Mouse (Mus musculus): ENCODE measurements at regions not wholly inside any gene's neighbourhood (a gene's known extent, or its start where the extent isn't known, plus 50 kb on each side); places are given as distances from the start of the nearest gene placed in this dataset.

DNA sequence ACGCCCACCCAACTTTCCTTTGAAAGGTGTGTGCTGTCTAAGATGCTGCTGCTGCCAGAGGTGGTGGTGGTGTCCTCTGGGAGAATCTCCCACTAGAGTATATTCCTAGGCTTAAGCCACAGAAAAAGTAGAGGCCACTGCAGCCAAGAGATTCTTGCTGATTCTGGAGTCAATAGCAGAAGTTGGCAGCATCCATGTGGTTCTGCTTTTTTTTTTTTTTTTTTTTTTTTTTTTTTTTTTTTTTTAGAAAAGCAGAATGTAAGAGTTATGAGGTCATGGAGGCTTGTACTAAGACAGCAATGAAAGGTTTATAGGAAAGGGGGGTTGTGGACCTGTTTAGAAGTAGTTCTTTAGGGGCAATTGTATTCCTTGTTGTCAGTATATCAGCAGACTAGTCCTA, 734.4 kb upstream of the Fam160b2 start:
- TF ChIP-seq HCFC1 (IDR thresholded peaks at IDR 0.05; ENCODE audit: borderline replicate concordance, insufficient read depth, low read length), result no peak
- no peak for TF ChIP-seq MAFK (IDR thresholded peaks at IDR 0.05; ENCODE audit: insufficient read depth, low read depth, low read length)
- TF ChIP-seq CHD2 (IDR thresholded peaks at IDR 0.05; ENCODE audit: low read depth, low read length), result no peak
- TF ChIP-seq ZNF384 (IDR thresholded peaks at IDR 0.05; ENCODE audit: low read depth, low read length), result no peak
